Mouse (Mus musculus) heart, adult 18-20 months (tissue): ENCODE results near the gene Grid1. TPM values are rescaled to one million over a fixed set of nuclear protein-coding genes. Genes with fewer than 3 reads are reported as not detected.

Experiments used
- DNase-seq, 2 experiments: peaks; one replicate each; pipeline ENCODE4 v3.0.0; 2021 to 2022; ENCODE audit warnings: mixed read lengths in 1 of 2
- total RNA-seq, 2 experiments: library from RNA; stranded (reverse); gene quantifications; 2 replicates each; pipeline ENCODE4 v1.2.3; 2021

The Grid1 gene
- total RNA-seq, 2 experiments from 2014 or later: not detected

DNA sequence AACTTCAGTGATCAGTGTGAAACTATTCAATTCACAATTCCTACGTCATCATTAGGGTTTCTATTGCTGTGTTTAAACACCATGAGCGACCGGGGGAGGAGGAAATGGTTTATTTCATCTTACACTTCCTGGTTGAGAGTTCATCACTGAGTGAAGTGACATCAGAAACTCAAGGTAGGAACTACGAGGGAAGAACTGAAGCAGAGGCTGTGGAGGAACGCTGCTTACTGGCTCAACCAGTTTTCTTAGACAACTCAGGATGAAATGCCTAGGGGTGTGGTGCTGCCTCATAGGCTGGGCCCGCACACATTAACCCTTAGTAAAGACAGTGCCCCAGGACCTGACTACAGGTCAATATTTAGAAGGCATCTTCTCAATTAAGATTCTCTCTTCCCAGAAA lies 389.5 kb downstream of the Grid1 start:
- DNase-seq: no peak

DNA sequence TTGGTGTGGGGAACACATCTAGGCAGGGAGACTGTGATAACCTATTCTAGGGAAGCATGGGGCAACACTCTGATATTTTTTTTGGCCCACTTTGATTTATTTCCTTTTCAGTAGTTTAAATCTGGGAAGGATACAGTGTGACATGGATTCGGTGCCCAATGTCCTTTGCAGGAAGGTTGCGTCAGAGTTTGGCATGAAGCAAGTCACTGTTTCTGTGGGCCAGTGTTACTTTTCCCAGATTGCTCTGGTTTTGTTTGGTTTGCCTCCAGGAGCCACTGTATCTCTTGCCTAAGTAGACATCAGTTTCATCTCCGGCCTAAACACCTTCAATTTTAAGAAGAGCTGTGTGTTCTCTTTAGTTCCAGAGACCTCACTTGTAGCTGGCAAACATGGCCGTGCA lies 399.1 kb downstream of the Grid1 start:
- DNase-seq: peak; percentile 3 to 27

DNA sequence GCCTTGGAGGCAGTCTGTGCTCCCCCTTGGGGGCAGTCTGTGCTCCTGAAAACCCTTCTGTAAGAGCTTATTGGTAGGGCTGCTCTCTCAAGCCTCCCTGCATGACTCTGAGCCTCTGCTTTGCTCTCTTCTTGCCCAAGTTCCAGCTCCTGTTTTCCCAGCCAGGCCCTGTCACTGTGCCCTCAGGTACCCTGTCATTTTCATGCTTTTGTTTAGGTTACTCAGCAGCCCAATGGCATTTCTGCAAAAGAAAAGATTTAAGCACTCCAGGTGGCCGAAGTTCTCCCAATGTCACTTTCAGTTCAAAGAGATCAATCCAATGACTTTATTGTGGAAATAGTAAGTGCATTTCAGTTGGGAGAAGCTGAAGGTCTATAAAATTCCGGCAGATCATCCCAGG lies 402.3 kb downstream of the Grid1 start:
- no peak for DNase-seq

DNA sequence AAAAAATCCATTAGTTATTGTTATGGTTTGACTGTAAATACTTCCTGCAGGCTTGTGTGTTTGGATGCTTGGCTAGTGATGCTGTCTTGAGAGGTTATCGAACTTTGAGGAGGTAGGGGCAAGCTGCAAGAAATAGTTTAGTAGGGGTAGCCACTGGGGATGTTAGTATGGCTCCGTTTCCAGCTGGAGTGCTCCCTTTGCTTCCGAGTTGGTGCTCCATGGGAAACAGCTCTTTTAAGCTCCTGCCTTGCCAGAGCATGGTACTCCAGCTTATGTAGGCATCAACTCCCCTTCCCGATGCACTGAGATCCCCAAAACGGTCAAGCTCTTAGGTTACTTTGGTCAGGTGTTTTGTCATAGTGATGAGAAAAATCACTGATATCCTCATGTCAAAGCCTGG lies 407.7 kb downstream of the Grid1 start:
- DNase-seq: no peak

DNA sequence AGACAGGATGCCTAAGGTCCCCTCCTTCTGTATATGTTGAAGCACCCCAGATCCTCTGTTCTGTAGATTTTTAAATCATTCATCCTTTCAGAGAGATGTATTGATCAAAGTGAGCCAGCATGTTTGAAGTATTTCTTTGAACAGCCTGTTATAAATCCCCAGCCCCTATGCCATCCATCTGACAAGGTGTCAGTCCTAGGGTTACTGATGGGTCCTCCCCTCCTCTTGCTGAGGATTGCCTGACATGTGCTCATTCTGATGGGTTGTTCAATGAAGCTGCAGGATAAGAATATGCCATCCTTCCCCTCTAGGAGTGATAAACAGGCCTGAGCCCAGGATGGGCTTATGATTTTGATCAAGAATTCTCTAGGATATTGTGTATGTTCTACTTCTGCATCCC lies 411.5 kb downstream of the Grid1 start:
- no peak for DNase-seq

DNA sequence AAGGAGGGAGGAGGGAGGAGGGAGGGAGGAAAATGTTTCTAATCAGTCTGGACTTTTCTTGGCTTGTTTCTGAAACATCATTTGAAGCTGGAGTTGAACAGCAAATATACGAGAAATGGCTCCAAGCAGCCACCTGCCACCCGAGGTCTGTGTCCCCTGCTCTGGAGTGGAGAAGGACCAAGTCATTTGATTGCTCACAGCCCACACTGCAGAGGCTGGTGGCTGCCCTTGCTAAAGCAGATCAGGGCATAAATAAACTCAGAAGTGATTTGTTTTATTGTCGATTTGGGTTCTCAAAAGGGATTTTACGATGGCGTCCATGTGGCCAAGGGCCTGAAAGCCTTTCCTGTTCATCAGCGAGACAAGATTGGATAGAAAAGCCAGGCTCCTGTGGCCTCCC lies 423.0 kb downstream of the Grid1 start:
- DNase-seq: no peak

DNA sequence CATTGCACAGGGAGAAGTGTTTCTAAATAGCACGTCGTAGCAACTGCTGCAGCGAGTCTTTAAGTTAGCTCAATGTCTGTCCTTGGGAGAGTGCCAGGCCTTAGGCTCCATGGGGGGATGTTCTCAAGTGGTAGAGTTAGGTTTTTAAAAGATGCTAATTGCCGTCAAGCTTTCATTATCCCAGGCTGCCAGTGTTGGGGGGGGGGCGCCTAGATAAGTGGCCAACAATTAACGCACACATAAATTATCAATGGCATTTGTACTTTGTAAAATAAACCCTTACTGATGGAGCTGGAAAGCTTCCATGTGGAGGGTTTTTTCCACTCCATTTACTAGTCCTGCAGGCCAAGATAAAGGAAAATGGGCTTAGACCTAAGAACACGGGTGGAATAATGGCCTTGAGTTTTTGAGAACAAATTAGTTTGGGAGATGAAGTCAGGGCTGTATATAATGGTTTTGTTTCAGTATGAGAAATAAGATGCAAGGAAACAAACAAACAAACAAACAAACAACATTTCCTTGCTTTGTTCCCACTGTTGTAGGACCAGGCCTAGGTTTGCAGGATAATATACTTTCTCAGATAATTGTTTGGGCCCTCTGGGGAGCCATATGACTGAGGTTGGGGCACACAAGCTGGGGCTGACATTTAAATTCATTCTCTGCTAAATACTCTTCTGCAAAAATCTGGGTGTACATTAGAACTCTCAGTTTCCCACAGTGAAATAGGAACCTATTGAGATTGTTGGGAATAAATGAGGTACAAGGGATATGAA lies 425.1 kb downstream of the Grid1 start:
- DNase-seq: no peak

DNA sequence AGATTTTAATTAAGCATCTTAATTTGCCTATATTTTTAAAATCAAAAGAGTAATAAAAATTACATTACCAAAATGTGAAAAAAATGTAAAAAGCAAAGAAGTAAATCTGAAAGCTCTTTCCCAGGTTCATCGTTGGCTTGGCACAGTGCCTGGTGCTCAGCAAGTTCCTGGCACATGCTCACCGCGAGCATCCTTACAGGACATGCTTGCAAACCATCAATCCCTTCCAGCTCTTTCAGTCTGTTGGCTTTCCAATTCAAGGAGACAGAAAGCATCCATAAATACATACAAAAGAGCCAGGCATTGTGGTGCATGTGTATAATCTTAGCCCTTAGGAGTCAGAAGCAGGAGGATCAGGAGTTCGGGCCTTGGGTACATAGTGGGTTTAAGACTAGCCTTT lies 430.5 kb downstream of the Grid1 start:
- DNase-seq: no peak

DNA sequence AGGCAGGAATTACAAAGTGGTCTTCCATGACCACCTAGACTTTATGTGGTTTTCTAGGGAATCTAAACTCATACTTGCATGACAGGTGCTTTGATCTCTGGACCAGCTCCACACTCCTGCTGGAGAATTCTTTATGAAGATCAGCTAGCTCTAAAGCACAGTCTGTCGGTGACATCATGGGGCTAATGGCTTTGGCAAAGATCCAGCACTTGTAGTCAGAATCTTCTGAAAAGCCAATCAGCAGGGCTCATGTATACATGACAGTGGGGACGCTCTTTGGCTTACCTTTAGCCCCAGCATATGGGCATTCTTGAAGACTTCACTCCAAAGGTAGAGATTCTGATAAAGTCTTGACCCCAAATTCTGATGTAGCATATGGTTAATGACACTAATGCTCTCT lies 434.6 kb downstream of the Grid1 start:
- DNase-seq: no peak

DNA sequence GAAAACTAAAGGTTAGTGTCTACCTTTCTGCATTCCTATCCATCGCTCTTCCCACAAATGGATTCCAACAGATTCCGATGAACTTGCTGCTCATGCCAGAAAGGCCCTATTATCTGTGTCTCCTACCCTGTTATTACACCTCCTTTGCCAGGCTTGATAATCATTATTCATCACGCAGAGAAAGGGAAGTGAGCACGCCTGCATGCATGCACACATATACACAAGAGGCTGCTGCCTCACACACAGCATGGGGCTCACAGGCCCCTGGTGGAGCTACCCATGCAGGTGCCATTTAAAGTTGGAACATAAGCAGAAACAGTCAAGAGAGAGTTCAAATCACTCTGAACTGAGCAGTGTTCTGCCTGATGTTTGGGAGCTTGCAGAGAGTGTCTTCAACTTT lies 450.4 kb downstream of the Grid1 start:
- DNase-seq: no peak

DNA sequence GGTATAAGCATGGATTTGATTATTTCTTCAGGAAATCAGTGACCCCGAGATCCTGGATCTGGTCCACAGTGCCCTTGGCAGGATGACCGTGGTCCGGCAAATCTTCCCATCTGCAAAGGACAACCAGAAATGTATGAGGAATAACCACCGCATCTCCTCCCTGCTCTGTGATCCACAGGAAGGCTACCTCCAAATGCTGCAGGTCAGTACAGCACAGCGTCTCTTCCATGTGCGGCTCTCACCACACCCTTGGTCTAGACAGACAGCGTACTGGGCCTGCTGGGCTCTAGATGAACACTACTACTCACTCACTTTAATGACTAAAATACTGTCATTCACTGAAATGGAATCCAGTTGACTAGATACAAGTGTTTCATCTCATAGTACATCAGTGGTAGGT lies 489.3 kb downstream of the Grid1 start:
- no peak for DNase-seq

DNA sequence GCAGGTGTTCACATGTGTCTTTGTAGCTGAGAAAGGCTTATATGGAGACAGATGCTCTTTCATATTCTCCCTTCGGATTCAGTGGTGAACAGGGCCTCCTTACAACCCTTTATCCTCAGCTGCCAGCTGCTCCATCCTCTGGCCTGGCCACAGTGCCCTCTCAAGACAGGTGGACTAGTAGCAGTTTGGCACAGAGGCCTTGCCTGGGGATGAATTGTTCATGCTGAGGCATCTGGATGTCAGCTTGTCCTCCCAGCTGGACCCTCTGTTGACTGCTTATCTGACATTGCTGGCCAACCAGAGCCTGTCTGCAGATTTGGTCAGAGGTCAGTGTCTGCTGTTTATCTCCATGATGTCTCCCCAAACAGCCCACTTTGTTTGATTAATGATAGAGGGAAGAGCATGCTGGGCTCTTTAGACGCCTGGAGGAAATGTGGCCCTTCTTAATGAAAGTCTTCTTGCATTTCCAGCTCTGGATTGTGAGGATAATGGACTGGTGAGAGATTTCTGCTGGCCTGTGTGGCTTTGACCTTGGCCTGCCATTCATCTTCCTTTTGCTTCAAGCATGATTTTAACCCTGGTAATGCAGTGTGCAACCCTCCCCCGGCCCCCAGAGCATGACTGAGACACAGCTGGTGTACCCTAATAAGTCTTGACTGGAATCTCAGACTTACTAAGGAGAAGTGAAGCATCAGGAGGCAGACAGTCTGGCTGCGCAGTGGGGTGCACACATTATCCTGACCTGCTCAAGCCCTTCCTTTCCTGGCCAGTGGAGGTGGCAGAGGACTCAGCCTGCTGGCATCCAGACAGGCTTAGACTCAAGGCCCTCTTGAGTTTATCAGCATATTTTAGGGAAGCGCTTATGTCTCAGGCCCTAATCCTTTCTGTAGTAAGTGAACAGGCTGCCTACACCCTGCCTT lies 493.7 kb downstream of the Grid1 start:
- DNase-seq: no peak

DNA sequence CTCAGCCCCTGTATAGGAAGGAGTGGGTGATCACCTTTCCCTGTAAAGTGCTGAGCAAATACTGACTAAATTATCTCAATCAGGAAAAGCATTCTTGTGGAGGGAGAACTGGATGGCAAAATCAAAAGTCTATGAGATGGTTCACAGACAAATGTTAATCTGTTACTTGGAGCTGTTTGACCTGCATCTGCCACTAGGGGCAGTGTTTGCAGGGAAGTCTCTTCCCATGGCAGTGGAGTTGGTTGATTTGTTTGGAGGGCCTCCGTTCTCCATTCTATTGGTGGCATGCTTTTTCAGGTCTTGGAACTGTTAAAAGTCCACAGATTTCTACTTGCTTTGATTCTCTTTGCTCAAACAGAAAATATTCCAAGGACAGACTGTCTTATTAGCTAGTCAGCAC lies 506.4 kb downstream of the Grid1 start:
- peak in 1 of 2 experiments; percentile 2 for DNase-seq

DNA sequence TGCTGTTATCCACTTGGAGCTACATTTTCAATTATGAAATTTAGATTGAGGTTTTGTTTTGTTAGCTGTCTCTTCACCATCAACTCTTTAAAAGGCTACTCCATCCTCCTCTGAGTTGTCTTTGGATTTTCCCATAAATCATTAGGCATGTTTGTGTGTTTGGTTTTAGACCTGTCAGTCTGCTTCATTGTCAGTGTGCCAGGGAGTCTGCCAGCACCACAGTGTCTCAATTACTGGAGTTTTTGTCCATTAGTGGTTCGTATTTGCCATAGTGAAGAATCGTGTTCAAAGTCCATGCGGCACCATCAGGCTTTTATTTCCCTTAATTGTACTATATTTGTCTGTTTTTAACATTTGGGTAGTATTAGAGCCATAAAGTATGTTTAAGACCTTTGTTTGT lies 516.7 kb downstream of the Grid1 start:
- no peak for DNase-seq

DNA sequence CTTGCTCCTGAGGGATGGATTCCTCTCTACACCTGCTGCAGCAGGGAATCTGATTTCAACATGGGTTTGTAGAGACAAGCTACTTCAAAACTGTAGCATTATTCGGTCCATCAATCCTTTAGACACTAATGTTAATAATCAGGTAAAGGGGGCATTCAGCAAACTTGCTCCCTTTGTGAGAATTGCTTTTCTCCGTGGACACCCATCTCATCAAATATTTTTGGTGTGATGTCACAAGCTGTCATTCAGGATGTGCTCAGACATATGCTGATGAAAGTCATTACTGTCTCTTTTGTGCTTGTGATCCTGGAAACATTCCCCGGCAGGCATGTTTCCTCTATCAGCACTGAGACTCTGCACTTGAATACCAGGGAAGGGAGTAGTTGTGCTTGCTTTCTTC lies 536.1 kb downstream of the Grid1 start:
- no peak for DNase-seq

DNA sequence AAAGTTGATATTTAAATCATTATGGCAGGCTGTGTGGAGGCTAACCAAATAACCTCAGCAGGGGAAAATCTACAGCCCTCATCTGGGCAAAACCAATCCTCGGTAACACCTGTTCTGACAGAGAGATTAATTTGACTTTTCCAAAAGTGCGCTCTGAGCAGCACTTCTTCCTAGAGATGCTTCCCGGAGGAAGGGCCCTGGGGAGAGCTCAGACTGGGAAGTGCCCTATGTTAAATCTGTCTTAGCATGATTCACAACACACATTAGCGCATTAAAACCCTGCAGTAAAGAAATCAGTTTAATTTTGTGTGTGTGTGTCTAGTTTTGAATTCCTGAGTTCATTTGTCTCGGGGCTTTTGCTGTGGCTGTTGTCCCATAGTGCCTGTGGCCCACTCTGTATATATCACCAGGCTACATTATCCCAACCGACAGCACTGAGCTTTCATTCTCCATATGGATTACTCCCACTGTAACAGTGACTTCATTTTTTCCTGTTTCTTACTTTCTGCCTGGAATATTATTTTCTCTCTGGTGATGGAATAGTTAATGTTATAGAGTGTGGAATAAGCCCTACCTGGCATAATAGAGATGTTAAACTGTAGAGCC lies 536.7 kb downstream of the Grid1 start:
- no peak for DNase-seq

DNA sequence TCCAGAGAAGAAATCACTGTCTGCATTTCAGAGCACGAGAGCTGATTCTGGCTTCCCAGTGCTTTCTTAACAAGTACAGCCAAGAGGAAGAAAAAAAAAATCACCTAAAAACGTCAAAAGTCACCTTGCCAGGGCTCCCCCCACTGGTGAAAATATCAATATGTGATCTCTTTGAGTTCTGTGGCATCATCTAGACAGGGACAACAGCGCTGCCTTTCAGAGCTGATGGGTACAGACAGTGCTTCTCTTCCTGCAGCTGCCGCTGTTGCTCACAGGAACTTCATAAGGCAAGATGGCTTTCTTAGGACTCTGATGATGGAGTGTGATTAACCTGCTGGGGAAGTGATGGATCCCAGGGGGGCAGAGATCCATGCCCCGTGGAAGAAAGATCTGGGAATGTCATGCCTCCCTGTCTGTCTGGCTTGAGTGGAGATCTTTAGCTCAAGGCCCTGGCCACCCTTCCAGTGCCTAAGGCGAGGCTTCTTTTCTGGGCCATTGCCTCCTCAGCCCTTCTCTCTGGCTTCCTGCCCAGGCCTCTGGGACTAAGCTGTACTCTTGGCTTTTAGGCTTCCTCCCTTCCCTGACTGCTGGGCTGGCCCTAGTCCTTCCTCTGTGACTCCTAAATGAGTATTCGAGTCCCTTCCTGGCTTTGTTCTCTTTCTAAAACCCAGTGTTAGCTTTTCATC lies 538.4 kb downstream of the Grid1 start:
- DNase-seq: peak; percentile 3 to 6

DNA sequence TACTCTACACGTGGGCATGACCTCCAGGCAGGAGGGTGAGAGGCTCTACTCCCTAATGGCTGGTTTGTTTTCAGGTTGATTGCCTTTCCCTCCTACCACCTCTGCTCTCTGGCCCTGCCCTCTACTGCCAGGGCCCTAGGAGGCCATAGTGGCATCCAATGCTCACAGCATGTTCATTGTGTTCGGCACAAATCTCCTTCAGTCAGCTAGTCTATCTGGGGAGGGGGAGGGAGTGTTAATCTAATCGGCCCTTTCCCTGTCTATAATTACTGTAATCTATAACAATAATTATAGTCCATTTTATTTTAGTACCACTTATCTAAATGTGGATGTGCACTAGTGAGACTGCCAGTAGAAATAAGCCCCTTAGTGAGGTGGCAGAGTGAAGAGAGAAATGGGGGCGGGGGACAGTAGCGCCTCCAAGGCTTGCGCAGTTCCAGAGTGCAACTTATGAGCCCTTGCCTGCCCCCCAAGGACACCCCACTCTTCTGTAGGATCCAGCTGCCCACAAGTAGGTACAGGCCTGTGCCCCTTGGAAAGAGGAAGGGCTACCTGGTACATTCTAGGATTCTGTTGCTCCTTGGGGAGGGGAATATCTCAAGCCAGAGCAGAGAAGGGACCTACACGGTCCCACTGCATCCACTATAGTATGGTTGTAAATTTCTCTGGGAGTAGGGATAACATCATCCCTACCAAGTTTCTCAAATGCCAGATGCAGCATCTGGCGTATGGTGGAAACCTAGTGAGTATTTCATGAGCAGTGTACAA lies 545.5 kb downstream of the Grid1 start:
- DNase-seq: no peak

DNA sequence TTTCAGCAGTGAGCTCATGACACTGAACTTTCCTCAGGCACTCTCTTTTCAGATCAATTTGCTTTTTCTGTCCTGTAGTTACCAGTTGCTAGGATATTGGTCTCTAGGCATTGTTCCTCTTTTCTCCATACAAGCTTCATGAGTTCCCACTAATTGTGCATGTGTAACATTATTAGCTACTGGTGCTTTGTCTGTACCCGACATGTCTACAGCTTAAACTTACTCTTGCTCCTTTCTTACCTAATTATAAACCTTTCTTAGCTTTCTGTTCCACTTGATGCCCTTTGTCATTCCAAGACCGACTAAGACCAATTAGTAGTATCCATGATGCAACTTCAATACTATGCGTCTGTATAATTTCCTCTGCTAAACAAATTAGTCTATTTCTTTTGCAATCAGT lies 554.5 kb downstream of the Grid1 start:
- no peak for DNase-seq

DNA sequence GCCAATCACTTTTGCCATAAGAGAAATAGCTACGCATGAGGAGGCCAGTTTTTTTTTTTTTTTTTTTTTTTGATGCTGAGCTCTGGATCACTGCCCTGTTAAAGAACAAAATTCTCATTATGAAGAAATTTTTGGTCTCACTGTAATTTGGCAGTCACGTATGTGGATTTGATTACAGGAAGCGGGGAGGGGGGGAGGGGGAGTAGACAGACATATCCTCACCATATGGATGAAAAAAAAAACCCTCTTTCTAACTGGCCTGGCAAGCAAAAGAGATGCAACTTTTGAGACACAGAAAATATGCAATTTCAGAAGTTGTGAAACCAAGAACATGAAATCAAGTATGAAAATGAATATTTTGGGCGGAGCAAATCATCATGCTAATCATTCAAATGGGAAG lies 573.7 kb downstream of the Grid1 start:
- DNase-seq: no peak

DNA sequence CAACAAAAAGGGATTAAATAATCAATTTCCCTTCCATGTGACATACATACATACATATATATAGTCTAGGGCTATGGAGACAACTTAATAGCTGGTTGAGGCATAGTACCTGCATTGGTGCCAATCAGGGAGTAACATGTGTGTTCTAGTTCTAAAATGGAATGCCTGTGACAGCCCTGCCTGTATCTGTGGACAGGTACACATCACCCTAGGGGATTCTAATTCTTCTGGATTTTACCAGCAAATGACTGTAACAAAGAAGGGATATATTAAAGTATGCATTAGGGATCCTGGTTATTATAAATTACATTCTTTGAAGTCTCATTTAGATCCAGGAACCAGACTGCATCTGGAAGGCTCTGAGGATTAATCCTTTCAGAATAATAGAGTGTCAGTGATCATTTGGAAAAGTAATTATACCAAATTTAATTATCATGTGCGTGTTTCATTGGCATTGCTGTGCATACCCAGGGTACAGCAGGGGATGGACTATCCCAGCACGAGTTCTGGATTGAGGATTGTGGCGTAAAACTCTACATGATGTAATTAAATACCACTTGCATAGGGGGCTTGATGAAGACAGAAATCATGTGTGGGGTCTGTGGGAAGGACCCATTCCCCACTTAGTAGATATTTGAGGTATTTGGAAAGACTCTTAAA lies 584.5 kb downstream of the Grid1 start:
- DNase-seq: no peak
